Mouse (Mus musculus): ENCODE measurements around the gene Slc25a43.

- no peak for TF ChIP-seq HCFC1 (IDR thresholded peaks at IDR 0.05; ENCODE audit: borderline replicate concordance, insufficient read depth, low read length)
- no peak for TF ChIP-seq MAFK (IDR thresholded peaks at IDR 0.05; ENCODE audit: insufficient read depth, low read depth, low read length)
- no peak for TF ChIP-seq CHD2 (IDR thresholded peaks at IDR 0.05; ENCODE audit: low read depth, low read length)
Observed at GRCm38 (mm10) chrX:36740124-36740951, 3.1 kb upstream of the Slc25a43 start.
